Mouse (Mus musculus) neural tube, embryonic 14.5 days (tissue): ENCODE results near the gene Ccdc105. TPM values are rescaled to one million over a fixed set of nuclear protein-coding genes. Genes with fewer than 3 reads are reported as not detected.

Source experiments
- polyA plus RNA-seq: library from polyadenylated mRNA; unstranded; fragments of >200 nt; fragmentation: Nextera tagmentation; extraction: Ambion mirVana; gene quantifications from 2 replicates; pipeline ENCODE4 v1.2.1, GENCODE M21; 2014

Gene Ccdc105
- polyA plus RNA-seq, 1 experiment from 2014 or later = 0.20 TPM

Other genes starting within 250 kb of the Ccdc105 start
- gene Olfr1358, start 235.6 kb downstream of the Ccdc105 start, polyA plus RNA-seq = not detected in 2 replicates
- 42.7 and 46.3 TPM in 2 replicates for gene Ilvbl, start 178.7 kb downstream of the Ccdc105 start, polyA plus RNA-seq
- 2.3 and 4.3 TPM in 2 replicates for gene Syde1, start 161.1 kb downstream of the Ccdc105 start, polyA plus RNA-seq
- not detected in 2 replicates for gene Olfr1357, start 135.0 kb downstream of the Ccdc105 start, polyA plus RNA-seq
- gene Casp14, start 34.8 kb downstream of the Ccdc105 start, polyA plus RNA-seq = not detected in 2 replicates
- gene Slc1a6, start 27.4 kb upstream of the Ccdc105 start, polyA plus RNA-seq = 10.3 and 10.8 TPM in 2 replicates
- gene Olfr1356, start 99.1 kb upstream of the Ccdc105 start, polyA plus RNA-seq = not detected in 2 replicates
- gene Olfr1355, start 122.5 kb upstream of the Ccdc105 start, polyA plus RNA-seq = not detected in 2 replicates
- not detected in 2 replicates for gene Olfr1354, start 160.1 kb upstream of the Ccdc105 start, polyA plus RNA-seq
- not detected in 2 replicates for gene Olfr8, start 197.6 kb upstream of the Ccdc105 start, polyA plus RNA-seq
- not detected in 2 replicates for gene Olfr1353, start 210.2 kb upstream of the Ccdc105 start, polyA plus RNA-seq
- gene Olfr1352, start 228.0 kb upstream of the Ccdc105 start, polyA plus RNA-seq = not detected in 2 replicates